Mouse (Mus musculus) thymus, postnatal 36 days (tissue): ENCODE data around the gene Ripply1.
"Not testable (repeated sequence)": the region's sequence is repeated elsewhere in the genome, so short reads cannot be mapped to it uniquely, and the experiment has no call there.

ENCODE experiments used
- DNase-seq, 2 experiments: peaks; one replicate each; pipeline ENCODE4 v3.0.0; 2022; ENCODE audit warnings: mixed read lengths in 2 of 2

Ripply1 gene

DNA sequence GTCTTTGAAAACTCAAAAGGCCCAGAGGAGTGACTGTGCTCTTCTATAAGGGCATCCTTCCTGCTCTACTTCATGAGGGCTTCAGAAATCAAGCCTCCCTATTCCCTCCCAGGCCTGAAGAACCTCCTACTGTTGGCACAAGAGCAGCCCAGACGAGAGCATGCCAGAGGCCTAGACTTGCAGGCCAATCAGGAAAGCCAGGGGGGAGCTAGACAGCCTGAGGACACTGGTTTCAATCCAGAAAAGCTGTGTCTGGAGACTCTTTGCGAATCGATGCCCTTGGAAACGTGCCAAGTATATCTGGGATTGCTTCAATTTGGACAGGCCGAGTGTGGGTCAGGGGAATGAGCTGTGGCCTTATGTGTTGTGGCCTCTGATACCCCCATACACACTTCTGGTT lies 2.8 kb downstream of the Ripply1 start:
- DNase-seq: no peak

DNA sequence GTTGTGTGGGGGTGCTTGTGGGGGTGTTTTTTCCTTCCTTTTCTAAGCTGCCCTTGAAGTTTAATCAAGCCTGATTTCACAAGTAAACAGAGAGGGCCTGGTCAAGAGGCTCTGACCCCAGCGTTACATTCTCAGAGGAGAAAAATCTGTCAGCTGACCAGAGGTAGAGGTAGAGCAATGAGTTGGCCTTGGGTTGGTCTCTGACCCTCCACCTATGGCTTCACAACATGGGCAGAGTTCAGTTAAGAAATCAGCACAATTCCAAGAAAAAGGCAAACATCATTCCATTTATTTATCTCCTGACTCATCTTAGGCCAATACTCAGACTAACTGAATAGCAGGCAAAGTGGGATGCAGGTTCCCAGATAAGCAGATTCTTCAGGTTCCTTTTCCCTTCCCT lies 3.3 kb downstream of the Ripply1 start:
- DNase-seq: no peak

DNA sequence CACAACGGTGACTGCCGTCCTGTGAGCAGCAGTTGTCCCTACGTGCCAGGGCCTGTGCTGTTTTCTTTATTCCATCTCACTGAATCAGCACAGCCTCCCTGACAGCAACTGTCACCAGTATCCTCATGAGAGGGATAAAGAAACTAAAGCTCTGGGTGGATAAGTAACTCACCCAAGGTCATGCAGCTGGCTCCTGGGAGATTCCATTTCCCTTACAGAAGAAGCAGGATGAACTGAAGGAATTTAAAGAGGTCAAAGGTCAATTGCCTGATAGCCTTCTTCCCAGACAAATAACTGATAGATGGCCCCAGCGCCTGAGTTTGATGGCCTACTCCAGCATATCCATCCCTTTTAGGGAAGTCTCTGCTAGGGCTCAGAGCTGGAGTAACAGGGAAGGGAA lies 4.8 kb downstream of the Ripply1 start:
- DNase-seq: no peak

DNA sequence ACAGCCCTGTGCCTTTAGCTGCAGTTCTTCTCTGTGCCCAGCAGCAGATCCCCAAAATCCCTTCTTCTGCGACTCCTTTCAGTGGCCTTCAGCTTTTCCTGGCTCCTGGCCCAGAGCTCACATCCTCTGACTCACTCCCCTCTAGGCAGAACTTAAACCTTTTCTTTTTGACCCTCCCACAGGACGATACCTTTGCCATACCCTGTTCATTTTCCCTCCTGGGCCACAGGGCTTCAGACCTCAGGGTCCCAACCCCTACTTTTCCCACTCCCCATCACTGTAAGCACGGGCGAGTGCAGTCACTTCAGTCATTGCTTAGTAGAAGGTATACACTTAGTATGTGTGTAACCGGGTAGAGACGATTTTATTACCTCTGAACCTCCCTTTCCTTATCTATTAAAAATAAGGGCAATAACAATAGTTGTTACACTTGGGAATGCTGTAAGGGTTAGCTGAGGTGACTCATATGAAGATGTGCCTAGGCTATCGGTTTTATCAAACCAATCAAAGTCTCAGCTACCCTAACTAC lies 7.0 kb downstream of the Ripply1 start:
- no peak for DNase-seq

DNA sequence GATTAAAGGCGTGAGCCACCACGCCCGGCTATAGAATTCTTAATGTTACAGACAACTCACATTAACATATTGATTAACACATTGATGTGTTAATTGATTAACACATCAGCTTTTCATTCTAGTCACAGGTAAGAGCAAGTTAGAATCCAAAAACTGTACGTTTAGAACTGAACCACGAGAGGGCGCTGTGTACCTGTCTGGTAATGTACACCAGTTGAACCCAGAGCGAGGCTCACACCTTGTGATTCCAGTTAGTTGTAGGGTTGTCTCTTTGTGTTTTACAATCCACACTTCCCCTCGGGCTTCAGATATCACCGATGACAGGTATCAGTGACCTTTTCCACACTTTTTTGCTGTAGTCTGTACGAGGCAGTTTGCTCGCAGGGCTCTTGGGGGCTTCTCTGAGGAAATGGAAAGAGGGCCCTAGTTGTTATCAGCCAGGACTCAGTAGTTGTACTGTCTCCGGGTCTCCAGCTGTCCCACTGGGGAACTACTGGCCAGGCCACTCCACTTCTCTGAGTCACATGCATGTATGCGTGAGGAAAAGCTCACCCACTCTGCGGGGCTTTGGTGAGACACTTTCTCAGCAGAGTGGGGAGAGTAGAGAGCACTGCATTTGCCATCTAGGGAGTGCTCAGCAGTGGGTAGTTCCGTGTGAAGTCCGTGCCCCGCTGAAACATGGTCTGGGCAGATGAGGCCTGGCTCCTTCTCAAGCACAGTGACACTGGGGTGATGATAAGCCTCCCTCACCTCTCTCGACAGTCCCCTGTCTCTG lies 7.7 kb downstream of the Ripply1 start:
- DNase-seq: peak in 1 of 2 experiments; percentile 15

DNA sequence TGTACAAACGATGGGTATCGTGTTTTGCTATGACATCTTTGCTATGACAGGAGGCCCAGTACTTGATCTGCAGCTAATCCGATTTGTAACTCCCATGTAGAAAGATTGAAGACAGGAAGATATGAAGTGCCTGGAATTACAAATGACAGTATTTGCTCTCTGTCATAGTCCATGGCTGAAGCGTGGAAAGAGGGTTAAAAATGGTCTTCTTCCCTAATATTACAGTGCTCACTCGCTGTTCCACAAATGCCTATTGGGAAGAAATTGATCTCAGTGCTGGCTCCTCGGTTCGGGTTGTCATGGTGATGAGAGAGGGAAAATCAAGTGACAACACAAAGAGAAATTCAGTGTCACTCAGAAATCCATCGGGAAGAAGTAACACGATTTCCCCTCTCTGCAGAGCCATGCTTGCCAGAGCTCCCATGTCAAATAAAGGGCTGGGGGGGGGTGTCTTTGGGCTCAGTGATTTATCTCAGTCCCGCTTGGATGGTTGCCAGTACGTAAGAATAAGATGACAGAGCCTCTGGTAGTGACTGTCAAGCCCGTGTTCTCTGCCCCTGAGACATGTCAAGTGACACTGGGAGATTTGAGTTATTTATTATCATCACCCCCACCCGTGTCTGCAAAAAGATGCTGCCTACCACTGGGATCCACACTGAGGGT lies 12.0 kb downstream of the Ripply1 start:
- no peak for DNase-seq

DNA sequence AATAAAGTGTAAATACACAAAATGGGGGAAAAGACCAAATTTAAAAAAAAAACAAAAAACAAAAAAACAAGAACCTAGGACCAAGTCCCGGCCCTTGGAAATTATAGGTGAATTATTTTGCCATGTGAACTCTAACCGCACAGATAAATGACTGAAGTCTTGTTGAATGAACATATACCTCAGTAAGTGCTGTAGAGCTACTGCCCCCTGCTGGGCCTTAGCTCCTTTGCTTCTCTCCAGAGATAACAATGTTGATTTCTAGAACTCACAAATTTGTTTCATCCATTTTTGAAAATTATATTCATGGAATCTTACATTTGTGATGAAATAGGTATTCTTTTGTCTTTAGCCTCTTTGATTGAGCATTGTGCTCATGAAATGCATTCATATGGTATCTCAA lies 19.6 kb downstream of the Ripply1 start:
- DNase-seq: peak in 1 of 2 experiments; percentile 6

DNA sequence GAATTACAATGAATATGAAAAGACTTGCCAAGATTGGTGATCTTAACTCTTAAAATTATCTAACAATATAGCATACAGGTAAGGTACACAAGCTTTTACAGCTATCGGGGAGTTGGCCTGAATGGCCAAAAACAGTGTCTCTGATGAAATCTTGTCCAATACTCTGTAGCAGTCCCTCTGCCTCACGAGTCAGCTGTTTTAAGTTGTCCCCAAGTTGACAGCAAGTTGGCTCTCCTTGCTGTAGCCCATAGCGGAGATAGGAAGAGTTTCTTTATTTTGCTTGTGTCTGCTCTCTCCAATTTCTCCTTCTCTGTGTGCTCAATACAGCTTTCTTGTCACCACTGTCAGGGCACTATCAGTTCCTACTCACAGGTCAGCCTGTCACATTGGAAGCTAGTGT lies 23.5 kb downstream of the Ripply1 start:
- DNase-seq: not testable (repeated sequence)

DNA sequence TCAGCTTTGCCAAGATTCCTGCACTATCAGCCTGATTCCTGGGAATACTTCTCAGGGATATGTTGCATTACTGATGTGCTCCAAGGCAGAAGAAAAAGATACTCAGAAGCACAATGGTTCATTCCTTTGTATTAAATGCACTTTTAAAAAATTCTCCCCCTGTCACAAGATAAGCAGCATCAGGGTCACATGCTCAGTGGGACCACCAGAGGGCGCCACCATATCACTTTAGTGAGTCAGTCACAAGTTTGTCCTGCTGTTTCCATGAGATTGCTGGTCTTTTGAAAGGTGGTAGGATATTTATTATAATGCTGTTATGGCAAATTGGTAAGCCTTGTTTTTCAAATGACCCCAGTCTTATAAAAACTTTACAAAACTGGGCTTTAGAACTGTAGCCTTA lies 30.3 kb downstream of the Ripply1 start:
- peak; percentile 26 to 29 for DNase-seq

DNA sequence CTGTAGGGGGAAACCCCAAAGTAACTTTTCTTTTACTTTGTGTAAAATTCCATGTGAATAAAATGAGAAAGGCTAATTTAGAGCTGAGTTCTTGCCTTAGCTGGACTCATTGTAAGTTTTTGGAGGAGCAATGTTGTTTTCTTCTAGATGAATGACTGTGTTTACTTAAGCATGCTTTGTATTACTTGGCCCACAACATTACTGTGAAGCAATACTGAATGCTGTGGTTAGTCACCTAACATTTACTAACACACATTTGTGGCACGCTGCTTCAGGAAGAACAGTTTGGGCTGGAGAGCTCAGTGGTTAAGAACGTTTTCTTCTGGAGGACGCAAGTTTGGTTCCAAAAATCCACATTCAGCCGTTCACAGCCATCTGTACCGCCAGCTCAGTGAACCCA lies 45.1 kb downstream of the Ripply1 start:
- no peak for DNase-seq

DNA sequence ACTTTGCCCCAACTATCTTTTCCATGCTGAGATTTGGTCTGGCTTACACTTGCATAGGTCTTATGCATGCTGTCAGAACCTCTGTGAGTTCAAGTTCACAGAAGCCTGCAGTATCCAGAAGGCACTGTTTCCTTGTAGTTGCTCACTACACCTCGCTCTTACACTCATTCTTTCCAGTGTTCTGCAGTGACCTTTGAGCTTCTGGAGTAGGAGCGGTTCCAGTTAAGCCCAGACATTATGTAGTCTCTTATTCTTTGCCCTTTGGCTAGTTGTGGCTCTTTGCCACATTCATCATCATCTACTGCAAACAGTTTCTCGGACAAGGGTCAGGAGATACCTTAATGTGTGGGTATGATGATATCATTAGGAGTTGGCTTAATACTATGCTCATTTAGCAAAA lies 51.6 kb downstream of the Ripply1 start:
- DNase-seq: no peak
